Mouse (Mus musculus) G1E (cell line): ENCODE results near the gene Senp7.

ENCODE experiments used
- CTCF ChIP-seq: IDR thresholded peaks from 2 replicates; pipeline ENCODE4 v1.5.1; 2012; ENCODE audit warnings: low read depth, low read length, inconsistent platforms, mixed read lengths
- GATA1 ChIP-seq: IDR thresholded peaks from 2 replicates; pipeline ENCODE4 v1.6.1; 2012; ENCODE audit warnings: borderline replicate concordance, low read length, inconsistent platforms, mixed read lengths
- GATA2 ChIP-seq: IDR thresholded peaks from 2 replicates; pipeline ENCODE4 v1.6.1; 2012; ENCODE audit warnings: low read depth, low read length, inconsistent platforms, borderline replicate concordance
- POLR2AphosphoS5 ChIP-seq: IDR thresholded peaks from 2 replicates; pipeline ENCODE4 v1.6.1; 2012; ENCODE audit warnings: low read depth, low read length, inconsistent platforms; ENCODE audit not compliant: insufficient replicate concordance

- TF ChIP-seq CTCF (no peak), GATA1 (no peak), POLR2AphosphoS5 (no peak), GATA2 (no peak)
These were observed 24.4 kb downstream of the Senp7 start for GRCm38 (mm10) chr16:56072533-56072932.
